Comparison of ENCODE assay signal across 8 mouse cellular contexts in the genomic region with DNA sequence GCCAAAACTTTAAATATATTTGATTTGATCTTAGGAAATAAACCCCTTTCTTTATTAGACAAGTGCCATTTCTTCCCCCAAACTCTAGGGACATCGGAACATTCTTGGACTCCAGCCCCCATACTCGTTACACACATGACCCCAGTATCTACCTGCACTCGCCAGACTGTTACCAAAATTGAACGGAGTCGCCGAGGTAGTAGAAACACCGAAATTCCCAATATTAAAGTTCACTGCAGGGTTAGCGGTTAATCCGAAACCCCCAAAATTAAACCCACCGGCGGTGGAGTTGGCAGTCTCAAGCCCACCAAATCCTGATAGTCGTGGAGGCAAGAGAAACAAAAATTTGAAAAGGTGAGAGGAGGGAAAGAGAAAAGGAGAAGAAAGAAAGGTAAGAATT. TPM values are rescaled to one million over a fixed set of nuclear protein-coding genes. Genes with fewer than 3 reads are reported as not detected.
A peak's percentile ranks its signal among the peaks of the same experiment; 100 is the strongest.
DNase-seq lines count a peak whose midpoint lies in the region; ATAC-seq and TF ChIP-seq lines count a peak whose summit lies in the region.

No protein-coding gene starts in this region.

- H3K27me3 ChIP-seq in lung, postnatal 0 days (replicated peaks; ENCODE audit: insufficient read depth, low read length): no peaks in the 10 kb centered on the region
- H3K27me3 ChIP-seq in embryonic facial prominence, embryonic 11.5 days (ENCODE audit: control insufficient read depth, insufficient read depth, low read length): no peaks in the 10 kb centered on the region
- H3K27me3 ChIP-seq in hindbrain, embryonic 16.5 days (replicated peaks; ENCODE audit: control insufficient read depth, insufficient read depth, low read length): no peaks in the 10 kb centered on the region
- H3K27me3 ChIP-seq in neural tube, embryonic 13.5 days: no peaks in the 10 kb centered on the region

- no peak for DNase-seq in lung, postnatal 0 days (ENCODE audit: low spot score)
- DNase-seq in lung, postnatal 25 days (ENCODE audit: low spot score): no peak
- DNase-seq in embryonic facial prominence, embryonic 11.5 days (ENCODE audit: low spot score): no peak
- DNase-seq in thymus, postnatal 4 days: no peak
- no peak for DNase-seq in frontal cortex, postnatal 10 days (ENCODE audit: low spot score in 2 of 2)

- no peak for TF ChIP-seq EP300 in lung, postnatal 0 days (IDR thresholded peaks at IDR 0.05)

- TF ChIP-seq CTCF in lung, postnatal 0 days (IDR thresholded peaks at IDR 0.05): no peak

- 0 out of 2 replicates have a peak overlapping the region, but pooled peaks have one; percentile 88 for H3K27ac ChIP-seq in lung, postnatal 0 days (ENCODE audit: low read length)
- peak overlapping the region; percentile 72; the same call in 1 of the 2 replicates for H3K27ac ChIP-seq in embryonic facial prominence, embryonic 11.5 days (replicated peaks; ENCODE audit: low read depth, low read length)
- no peak overlapping the region; the same call in 1 of the 2 replicates for H3K27ac ChIP-seq in hindbrain, embryonic 16.5 days (ENCODE audit: low read depth, low read length)
- H3K27ac ChIP-seq in neural tube, embryonic 13.5 days (replicated peaks): no peak overlapping the region

- H3K4me1 ChIP-seq in lung, postnatal 0 days (ENCODE audit: insufficient read depth, low read depth, low read length): no peaks in the 10 kb centered on the region
- H3K4me1 ChIP-seq in embryonic facial prominence, embryonic 11.5 days (ENCODE audit: control insufficient read depth, insufficient read depth, low read length): no peaks in the 10 kb centered on the region
- peaks cover 12% of the 10 kb centered on the region for H3K4me1 ChIP-seq in hindbrain, embryonic 16.5 days (ENCODE audit: control insufficient read depth, insufficient read depth, low read depth, low read length)
- H3K4me1 ChIP-seq in neural tube, embryonic 13.5 days (replicated peaks): peaks cover 23% of the 10 kb centered on the region

- WGBS in lung, postnatal 0 days: 1% methylated on average over 12 of the region's 12 CpGs
- WGBS in embryonic facial prominence, embryonic 11.5 days: 1% methylated on average over 12 of the region's 12 CpGs
- WGBS in hindbrain, embryonic 16.5 days: under 1% methylated on average over 12 of the region's 12 CpGs
- 2% methylated on average over 12 of the region's 12 CpGs for WGBS in neural tube, embryonic 13.5 days

- peak overlapping the region; percentile 91 for H3K4me2 ChIP-seq in lung, postnatal 0 days (replicated peaks; ENCODE audit: low read depth, low read length)
- peak overlapping the region; percentile 69 for H3K4me2 ChIP-seq in embryonic facial prominence, embryonic 11.5 days (ENCODE audit: low read depth, low read length)
- peak overlapping the region; percentile 91 for H3K4me2 ChIP-seq in hindbrain, embryonic 16.5 days (ENCODE audit: low read length)
- H3K4me2 ChIP-seq in neural tube, embryonic 13.5 days: peak overlapping the region; percentile 91

- H3K9me3 ChIP-seq in lung, postnatal 0 days (ENCODE audit: low read length): no peaks in the 10 kb centered on the region
- no peaks in the 10 kb centered on the region for H3K9me3 ChIP-seq in embryonic facial prominence, embryonic 11.5 days (replicated peaks; ENCODE audit: control insufficient read depth, low read length)
- no peaks in the 10 kb centered on the region for H3K9me3 ChIP-seq in hindbrain, embryonic 16.5 days (ENCODE audit: control insufficient read depth, low read length)
- H3K9me3 ChIP-seq in neural tube, embryonic 13.5 days: no peaks in the 10 kb centered on the region

- H3K4me3 ChIP-seq in lung, postnatal 0 days (ENCODE audit: low read depth, low read length): peak overlapping the region; percentile 92
- H3K4me3 ChIP-seq in embryonic facial prominence, embryonic 11.5 days (ENCODE audit: low read depth, low read length): peak overlapping the region; percentile 87
- peak overlapping the region; percentile 64 for H3K4me3 ChIP-seq in hindbrain, embryonic 16.5 days (ENCODE audit: low read length)
- peak overlapping the region; percentile 80 for H3K4me3 ChIP-seq in neural tube, embryonic 13.5 days

- H3K9ac ChIP-seq in lung, postnatal 0 days (replicated peaks; ENCODE audit: low read depth): peak overlapping the region; percentile 85
- peak overlapping the region; percentile 91 for H3K9ac ChIP-seq in embryonic facial prominence, embryonic 11.5 days (replicated peaks; ENCODE audit: low read length)
- H3K9ac ChIP-seq in hindbrain, embryonic 16.5 days (ENCODE audit: low read depth, low read length): peak overlapping the region; percentile 92
- peak overlapping the region; percentile 93 for H3K9ac ChIP-seq in neural tube, embryonic 13.5 days

- H3K36me3 ChIP-seq in lung, postnatal 0 days (ENCODE audit: insufficient read depth, low read length): no peaks in the 10 kb centered on the region; the same call in 1 of the 2 replicates
- H3K36me3 ChIP-seq in embryonic facial prominence, embryonic 11.5 days (replicated peaks; ENCODE audit: control insufficient read depth, insufficient read depth, low read depth, low read length): no peaks in the 10 kb centered on the region
- peaks cover 4% of the 10 kb centered on the region; the same call in 1 of the 2 replicates for H3K36me3 ChIP-seq in hindbrain, embryonic 16.5 days (ENCODE audit: control insufficient read depth, insufficient read depth, low read length)
- peaks cover 2% of the 10 kb centered on the region for H3K36me3 ChIP-seq in neural tube, embryonic 13.5 days

- no peak for ATAC-seq in lung, postnatal 0 days
- ATAC-seq in embryonic facial prominence, embryonic 11.5 days (replicated peaks; ENCODE audit: insufficient number of reproducible peaks, low FRiP score, low TSS enrichment, low read depth): no peak
- no peak for ATAC-seq in hindbrain, embryonic 16.5 days
- no peak for ATAC-seq in neural tube, embryonic 13.5 days (ENCODE audit: low read depth)
- no peak for ATAC-seq in frontal cortex, adult (ENCODE audit: low TSS enrichment)

RNA-seq across cellular contexts. Expression of gene Nup54, which starts 0.9 kb away (rescaled TPM):
- 19.7 and 20.3 TPM in 2 replicates for polyA plus RNA-seq in lung, postnatal 0 days (2015; fragmentation: Nextera tagmentation; extraction: Ambion mirVana)
- 69.5 and 75.7 TPM in 2 replicates for polyA plus RNA-seq in embryonic facial prominence, embryonic 11.5 days (2014; fragmentation: Nextera tagmentation; extraction: Ambion mirVana)
- 56.4 and 58.3 TPM in 2 replicates for polyA plus RNA-seq in hindbrain, embryonic 16.5 days (2015; fragmentation: Nextera tagmentation; extraction: Ambion mirVana)
- polyA plus RNA-seq in neural tube, embryonic 13.5 days (2015; fragmentation: Nextera tagmentation; extraction: Ambion mirVana): 43.7 and 50.4 TPM in 2 replicates

Comparison
In these comparisons a context has a peak if more than half of its experiments do, and no peak if none do; other contexts are left out.
1. H3K27ac ChIP-seq: peak in lung, postnatal 0 days (single experiment) and embryonic facial prominence, embryonic 11.5 days (single experiment); none in hindbrain, embryonic 16.5 days (single experiment) and neural tube, embryonic 13.5 days (single experiment).
2. Peak in every context shown above with its lines, with median percentiles within 50 percentile points of each other: H3K4me2 ChIP-seq, H3K4me3 ChIP-seq and H3K9ac ChIP-seq.